Mouse (Mus musculus): ENCODE measurements around the gene Chid1. TPM values are rescaled to one million over a fixed set of nuclear protein-coding genes. Genes with fewer than 3 reads are reported as not detected.
"Not testable (repeated sequence)": the region's sequence is repeated elsewhere in the genome, so short reads cannot be mapped to it uniquely, and the experiment has no call there.

The Chid1 gene
- polyA plus RNA-seq, 1 experiment from 2014 or later = 43.5 TPM

- WGBS = 92% methylated on average over 14 of the region's 14 CpGs
- Histone ChIP-seq H3K9ac (no peak overlapping the region), H3K4me3 (no peak overlapping the region), H3K4me2 (replicated peaks) (no peak overlapping the region), H3K36me3 (peaks cover 5% of the 10 kb centered on the region), H3K27ac (no peak overlapping the region), H3K4me1 (peaks cover 18% of the 10 kb centered on the region), H3K9me3 (no peaks in the 10 kb centered on the region), H3K27me3 (peaks cover 41% of the 10 kb centered on the region)
- no peak for ATAC-seq (ENCODE audit: low FRiP score, low read depth)
Observed at GRCm38 (mm10) chr7:141457236-141457635, 82.4 kb downstream of the Chid1 start.

- Histone ChIP-seq H3K4me1 (peaks cover 13% of the 10 kb centered on the region), H3K4me2 (replicated peaks) (peak overlapping the region; percentile 97), H3K4me3 (no peak overlapping the region), H3K36me3 (peaks cover 10% of the 10 kb centered on the region), H3K27me3 (peaks cover 36% of the 10 kb centered on the region), H3K9ac (no peak overlapping the region), H3K27ac (no peak overlapping the region), H3K9me3 (no peaks in the 10 kb centered on the region)
- 88% methylated on average over 6 of the region's 6 CpGs for WGBS
- ATAC-seq (ENCODE audit: low FRiP score, low read depth) = no peak
Observed at GRCm38 (mm10) chr7:141456739-141457138, 82.9 kb downstream of the Chid1 start.

GRCm38 (mm10) chr7:141455610-141456314 is 83.9 kb downstream of the Chid1 start:
- H3K36me3 ChIP-seq = peaks cover 20% of the 10 kb centered on the region
- no peaks in the 10 kb centered on the region for H3K9me3 ChIP-seq
- no peak for ATAC-seq (ENCODE audit: low FRiP score, low read depth)
- peaks cover 26% of the 10 kb centered on the region for H3K27me3 ChIP-seq
- H3K4me3 ChIP-seq = peak overlapping the region; percentile 66
- peak overlapping the region; percentile 72 for H3K9ac ChIP-seq
- H3K4me2 ChIP-seq (replicated peaks) = peak overlapping the region; percentile 97
- 1% methylated on average over 23 of the region's 23 CpGs for WGBS
- peak overlapping the region; percentile 17; the same call in 1 of the 2 replicates for H3K27ac ChIP-seq
- peaks cover 9% of the 10 kb centered on the region for H3K4me1 ChIP-seq

- H3K27ac ChIP-seq = peak within 1 kb of the TSS; percentile 17; the same call in 1 of the 2 replicates
- no peaks in the 10 kb centered on the region for H3K9me3 ChIP-seq
- H3K27me3 ChIP-seq = peaks cover 19% of the 10 kb centered on the region
- H3K9ac ChIP-seq = peak within 1 kb of the TSS; percentile 72
- under 1% methylated on average over 45 of the region's 45 CpGs for WGBS
- H3K36me3 ChIP-seq = peaks cover 27% of the 10 kb centered on the region
- peaks cover 9% of the 10 kb centered on the region for H3K4me1 ChIP-seq
- peak within 1 kb of the TSS; percentile 66 for H3K4me3 ChIP-seq
- H3K4me2 ChIP-seq (replicated peaks) = peak within 1 kb of the TSS; percentile 97
- peak; percentile 88 for ATAC-seq (ENCODE audit: low FRiP score, low read depth)
Observed at GRCm38 (mm10) chr7:141454967-141455551, 84.6 kb downstream of the Chid1 start, which contains the start of gene Pnpla2. Gene Pnpla2 (plus strand): TSS chr7:141455198.

GRCm38 (mm10) chr7:141453636-141454035 is 86.0 kb downstream of the Chid1 start:
- Histone ChIP-seq H3K9ac (no peak overlapping the region), H3K36me3 (peaks cover 38% of the 10 kb centered on the region), H3K27me3 (peaks cover 5% of the 10 kb centered on the region; the same call in 1 of the 2 replicates), H3K4me2 (replicated peaks) (no peak overlapping the region), H3K9me3 (no peaks in the 10 kb centered on the region), H3K4me3 (no peak overlapping the region), H3K4me1 (peaks cover 14% of the 10 kb centered on the region), H3K27ac (no peak overlapping the region)
- WGBS = 57% methylated on average over 2 of the region's 2 CpGs
- ATAC-seq (ENCODE audit: low FRiP score, low read depth) = no peak

- H3K27me3 ChIP-seq = peaks cover 4% of the 10 kb centered on the region; the same call in 1 of the 2 replicates
- no peak overlapping the region for H3K4me2 ChIP-seq (replicated peaks)
- no peak overlapping the region for H3K4me3 ChIP-seq
- peaks cover 20% of the 10 kb centered on the region for H3K4me1 ChIP-seq
- no peak overlapping the region for H3K27ac ChIP-seq
- H3K9ac ChIP-seq = no peak overlapping the region
- ATAC-seq (ENCODE audit: low FRiP score, low read depth) = no peak
- H3K36me3 ChIP-seq = peaks cover 40% of the 10 kb centered on the region
- no peaks in the 10 kb centered on the region for H3K9me3 ChIP-seq
Observed at GRCm38 (mm10) chr7:141451928-141452327, 87.7 kb downstream of the Chid1 start.

GRCm38 (mm10) chr7:141447110-141447991 is 92.3 kb downstream of the Chid1 start, which contains the start of gene Rplp2:
Gene Rplp2 (plus strand): TSS chr7:141447370.
- H3K9ac ChIP-seq = peak within 1 kb of the TSS; percentile 93
- WGBS = under 1% methylated on average over 63 of the region's 63 CpGs
- H3K9me3 ChIP-seq = no peaks in the 10 kb centered on the region
- H3K36me3 ChIP-seq = peaks cover 40% of the 10 kb centered on the region
- peak within 1 kb of the TSS; percentile 56 for H3K27ac ChIP-seq
- peak within 1 kb of the TSS; percentile 87 for H3K4me3 ChIP-seq
- H3K4me1 ChIP-seq = peaks cover 30% of the 10 kb centered on the region
- peak; percentile 92 for ATAC-seq (ENCODE audit: low FRiP score, low read depth)
- H3K4me2 ChIP-seq (replicated peaks) = peak within 1 kb of the TSS; percentile 76
- H3K27me3 ChIP-seq = no peaks in the 10 kb centered on the region

GRCm38 (mm10) chr7:141446374-141446773 is 93.3 kb downstream of the Chid1 start:
- not testable (repeated sequence) for H3K27ac ChIP-seq; H3K9me3 ChIP-seq; H3K27me3 ChIP-seq; H3K9ac ChIP-seq; ATAC-seq (ENCODE audit: low FRiP score, low read depth)
- H3K36me3 ChIP-seq = peaks cover 41% of the 10 kb centered on the region
- H3K4me2 ChIP-seq (replicated peaks) = 0 out of 2 replicates have a peak overlapping the region, but pooled peaks have one; percentile 76
- peaks cover 36% of the 10 kb centered on the region for H3K4me1 ChIP-seq
- WGBS = 83% methylated on average over 3 of the region's 3 CpGs
- H3K4me3 ChIP-seq = peak overlapping the region; percentile 87; the same call in 1 of the 2 replicates

GRCm38 (mm10) chr7:141443828-141444237 is 95.8 kb downstream of the Chid1 start, which contains the start of gene Pidd1:
Gene Pidd1 (minus strand): TSS chr7:141444025.
- ATAC-seq (ENCODE audit: low FRiP score, low read depth) = peak; percentile 33
- H3K4me2 ChIP-seq (replicated peaks) = peak within 1 kb of the TSS; percentile 88
- peaks cover 41% of the 10 kb centered on the region for H3K36me3 ChIP-seq
- no peaks in the 10 kb centered on the region for H3K9me3 ChIP-seq
- peak within 1 kb of the TSS; percentile 73 for H3K27ac ChIP-seq
- under 1% methylated on average over 25 of the region's 25 CpGs for WGBS
- peak within 1 kb of the TSS; percentile 75 for H3K9ac ChIP-seq
- peak within 1 kb of the TSS; percentile 52 for H3K4me3 ChIP-seq
- no peaks in the 10 kb centered on the region for H3K27me3 ChIP-seq
- peaks cover 40% of the 10 kb centered on the region for H3K4me1 ChIP-seq
